Mouse (Mus musculus) heart, embryonic 10.5 days (tissue): ENCODE measurements around the gene Hexb. TPM values are rescaled to one million over a fixed set of nuclear protein-coding genes. Genes with fewer than 3 reads are reported as not detected.
A peak's percentile ranks its signal among the peaks of the same experiment; 100 is the strongest.
"Not testable (repeated sequence)": the region's sequence is repeated elsewhere in the genome, so short reads cannot be mapped to it uniquely, and the experiment has no call there.

Experiments used
- DNase-seq: peaks from one replicate; pipeline ENCODE4 v3.0.0-alpha.2; 2017; ENCODE audit warnings: low spot score
- H3K27ac ChIP-seq: fragments of 300-500 bp; sonication (generic); 2 replicates; pipeline ENCODE4 v1.5.1; 2016; ENCODE audit warnings: mild to moderate bottlenecking
- H3K27me3 ChIP-seq: fragments of 300-500 bp; sonication (generic); 2 replicates; pipeline ENCODE4 v1.6.1; 2016; ENCODE audit warnings: mild to moderate bottlenecking; ENCODE audit not compliant: poor library complexity, insufficient read depth, severe bottlenecking
- H3K36me3 ChIP-seq: fragments of 300-500 bp; sonication (generic); 2 replicates; pipeline ENCODE4 v1.6.1; 2016; ENCODE audit warnings: mild to moderate bottlenecking, moderate library complexity
- H3K4me1 ChIP-seq: fragments of 300-500 bp; sonication (generic); 2 replicates; pipeline ENCODE4 v1.6.1; 2016; ENCODE audit warnings: mild to moderate bottlenecking
- H3K4me3 ChIP-seq: fragments of 300-500 bp; sonication (generic); 2 replicates; pipeline ENCODE4 v1.5.1; 2016; ENCODE audit warnings: mild to moderate bottlenecking, moderate library complexity
- H3K9me3 ChIP-seq: fragments of 300-500 bp; sonication (generic); 2 replicates; pipeline ENCODE4 v1.6.1; 2016; ENCODE audit warnings: mild to moderate bottlenecking, moderate library complexity
- WGBS: fragments of 180-500 bp; shearing (Covaris S2); methylation state at CpG from one replicate; pipeline ENCODE4 v1.1.7; 2016; 5-methylcytosine and 5-hydroxymethylcytosine counted together
- polyA plus RNA-seq: library from polyadenylated mRNA; unstranded; fragments of >200 nt; fragmentation: Nextera tagmentation; extraction: Ambion mirVana; gene quantifications from 2 replicates; pipeline ENCODE4 v1.2.1, GENCODE M21; 2016

Hexb gene
- polyA plus RNA-seq, 1 experiment from 2014 or later = 23.3 TPM

GRCm38 (mm10) chr13:97138404-97138931 lies 59.7 kb downstream of the Hexb start:
- H3K36me3 ChIP-seq = peaks cover 38% of the 10 kb centered on the region
- DNase-seq, H3K27me3 ChIP-seq, H3K9me3 ChIP-seq, H3K4me1 ChIP-seq: not testable (repeated sequence)
- peak overlapping the region; percentile 92 for H3K27ac ChIP-seq
- peak overlapping the region; percentile 78 for H3K4me3 ChIP-seq
- WGBS = 30% methylated on average over 8 of the region's 8 CpGs

- peaks cover 6% of the 10 kb centered on the region; the same call in 1 of the 2 replicates for H3K4me1 ChIP-seq
- peak; percentile 97 for DNase-seq
- no peaks in the 10 kb centered on the region for H3K9me3 ChIP-seq
- H3K36me3 ChIP-seq = peaks cover 37% of the 10 kb centered on the region
- peak within 1 kb of the TSS; percentile 92 for H3K27ac ChIP-seq
- no peaks in the 10 kb centered on the region for H3K27me3 ChIP-seq
- H3K4me3 ChIP-seq = peak within 1 kb of the TSS; percentile 78
- under 1% methylated on average over 57 of the region's 57 CpGs for WGBS
These were observed 60.4 kb downstream of the Hexb start, which contains the start of the genes Gfm2 and Nsa2 for GRCm38 (mm10) chr13:97137466-97138400. Gene Gfm2, plus strand, starts transcription at chr13:97137937. Gene Nsa2, minus strand, starts transcription at chr13:97137937.

- H3K36me3 ChIP-seq = peaks cover 43% of the 10 kb centered on the region
- WGBS = no CpG with 5 or more reads among the region's 2 CpGs
- H3K27ac ChIP-seq, H3K27me3 ChIP-seq, H3K9me3 ChIP-seq, DNase-seq, H3K4me3 ChIP-seq, H3K4me1 ChIP-seq: not testable (repeated sequence)
These were observed 67.7 kb downstream of the Hexb start for GRCm38 (mm10) chr13:97130413-97130812.

- not testable (repeated sequence) for DNase-seq, H3K4me1 ChIP-seq, H3K27me3 ChIP-seq, H3K9me3 ChIP-seq, H3K4me3 ChIP-seq, H3K27ac ChIP-seq
- WGBS = 91% methylated on average over 4 of the region's 4 CpGs
- peaks cover 37% of the 10 kb centered on the region for H3K36me3 ChIP-seq
These were observed 68.5 kb downstream of the Hexb start for GRCm38 (mm10) chr13:97129654-97130053.

Other genes with a start within 250 kb of the Hexb start
- gene 1700029F12Rik, start 164.0 kb downstream of the Hexb start, polyA plus RNA-seq = not detected in 2 replicates
- 12.7 and 16.3 TPM in 2 replicates for gene Fam169a, start 131.1 kb downstream of the Hexb start, polyA plus RNA-seq
- gene Gm6169, start 99.1 kb downstream of the Hexb start, polyA plus RNA-seq = 1.9 and 3.1 TPM in 2 replicates
- 37.2 and 41.0 TPM in 2 replicates for gene Gfm2, start 60.4 kb downstream of the Hexb start, polyA plus RNA-seq
- 45.5 and 51.0 TPM in 2 replicates for gene Nsa2, start 60.4 kb downstream of the Hexb start, polyA plus RNA-seq
- gene Enc1, start 42.7 kb upstream of the Hexb start, polyA plus RNA-seq = 3.9 and 4.2 TPM in 2 replicates